Mouse (Mus musculus): ENCODE measurements around the gene Snx22.

DNA sequence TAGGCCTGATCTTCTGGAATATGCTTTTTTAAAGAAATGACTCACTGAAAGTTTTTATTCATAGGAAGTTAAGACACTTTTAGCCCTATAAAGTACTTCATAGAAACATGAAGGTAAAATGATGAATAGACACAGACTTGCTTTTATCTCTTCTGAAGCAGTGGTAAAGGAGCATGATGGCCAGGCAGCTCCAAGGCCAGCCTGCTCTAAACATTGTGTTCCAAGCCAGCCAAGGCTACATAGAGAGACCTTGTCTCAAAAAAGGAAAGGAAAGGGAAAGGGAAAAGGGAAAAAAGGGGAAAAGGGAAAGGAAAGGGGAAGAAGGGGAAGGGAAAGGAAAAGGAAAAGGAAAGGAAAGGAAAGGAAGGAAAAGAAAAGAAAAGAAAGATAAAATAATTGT, 48.9 kb downstream of the Snx22 start:
- no peak for TF ChIP-seq CTCF (IDR thresholded peaks at IDR 0.05; ENCODE audit: insufficient read depth, low read depth, low read length)
- TF ChIP-seq POLR2A (IDR thresholded peaks at IDR 0.05; ENCODE audit: insufficient read depth, low read depth, low read length): no peak

All from olfactory bulb, adult 2 months (tissue).